Mouse (Mus musculus): Measurements from ENCODE around the gene Dcn. TPM values are rescaled to one million over a fixed set of nuclear protein-coding genes. Genes with fewer than 3 reads are reported as not detected.

Gene Dcn
- polyA plus RNA-seq, 1 experiment from 2014 or later: 76.9 TPM

Other genes starting within 250 kb of the Dcn start
- 63.9 and 64.1 TPM in 2 replicates for gene Lum, start 85.5 kb downstream of the Dcn start, polyA plus RNA-seq (2016; fragmentation: Nextera tagmentation; extraction: Ambion mirVana)
- gene Kera, start 127.3 kb downstream of the Dcn start, polyA plus RNA-seq (2016; fragmentation: Nextera tagmentation; extraction: Ambion mirVana): 0.10 and 0.11 TPM in 2 replicates
- gene Epyc, start 164.5 kb downstream of the Dcn start, polyA plus RNA-seq (2016; fragmentation: Nextera tagmentation; extraction: Ambion mirVana): 0.37 and 1.2 TPM in 2 replicates
- gene Ccer1, start 213.4 kb downstream of the Dcn start, polyA plus RNA-seq (2016; fragmentation: Nextera tagmentation; extraction: Ambion mirVana): not detected in 2 replicates
- not detected in 2 replicates for gene C030005K15Rik, start 247.1 kb downstream of the Dcn start, polyA plus RNA-seq (2016; fragmentation: Nextera tagmentation; extraction: Ambion mirVana)

Data from neural tube, embryonic 12.5 days (tissue).